Mouse (Mus musculus) urinary bladder, postnatal 0 days (tissue): ENCODE results near the gene 2510009E07Rik. TPM values are rescaled to one million over a fixed set of nuclear protein-coding genes. Genes with fewer than 3 reads are reported as not detected.

Experiments
- polyA plus RNA-seq: library from polyadenylated mRNA; unstranded; fragments of >200 nt; fragmentation: Nextera tagmentation; extraction: Ambion mirVana; gene quantifications from 2 replicates; pipeline ENCODE4 v1.2.1, GENCODE M21; 2015

The 2510009E07Rik gene
- polyA plus RNA-seq: 15.1 and 18.7 TPM in 2 replicates

DNA sequence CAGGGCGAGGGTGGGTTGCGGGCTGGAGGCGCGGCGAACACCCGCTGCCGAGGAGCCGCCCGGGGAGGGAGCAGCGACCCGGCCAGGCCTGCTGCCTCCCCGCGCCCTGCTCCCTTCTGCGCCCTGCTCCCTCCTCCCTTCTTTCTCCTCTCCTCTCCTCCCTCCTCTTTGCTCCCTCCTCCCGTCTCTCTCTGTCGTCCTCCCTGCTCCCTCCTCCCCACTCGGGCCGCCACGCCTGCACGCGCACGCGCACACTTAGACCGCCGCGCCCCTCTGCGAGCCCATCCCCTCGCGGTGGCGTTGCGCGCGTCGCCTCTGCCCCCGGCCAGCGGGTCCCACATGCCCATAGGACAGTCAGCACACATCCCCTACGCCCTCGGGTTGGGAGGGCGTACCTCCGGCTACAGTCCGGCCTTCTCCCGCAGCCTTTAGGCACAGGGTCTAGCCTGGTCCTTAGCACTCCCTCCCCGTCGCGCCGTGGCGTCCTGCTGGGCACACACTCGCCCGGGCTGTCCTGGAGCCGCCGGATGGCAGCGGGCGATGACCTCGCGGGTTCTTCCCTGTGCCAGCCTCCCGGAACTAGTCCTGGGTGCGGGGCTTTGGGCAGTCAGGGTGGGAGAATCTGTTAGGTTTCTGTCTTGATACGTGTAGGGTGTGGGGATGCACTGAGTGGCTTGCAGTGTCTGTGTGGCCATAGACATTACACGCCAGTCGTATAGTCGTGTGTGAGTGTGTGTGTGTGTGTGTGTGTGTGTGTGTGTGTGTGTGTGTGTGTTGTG, at the start of gene 2510009E07Rik:
Gene 2510009E07Rik, minus strand, starts transcription at position 203 of the 779 bp plus-strand sequence.

Other genes starting within 250 kb of the 2510009E07Rik start
- gene Ehhadh, start 93.1 kb upstream of the 2510009E07Rik start, polyA plus RNA-seq: 2.4 and 2.6 TPM in 2 replicates
- gene Map3k13, start 99.7 kb upstream of the 2510009E07Rik start, polyA plus RNA-seq: 0.15 and 0.17 TPM in 2 replicates